Mouse (Mus musculus) urinary bladder, postnatal 25 days (tissue): ENCODE results near the gene Zfp384.

ENCODE experiments used
- DNase-seq: peaks from one replicate; pipeline ENCODE4 v3.0.0; 2022; ENCODE audit warnings: low spot score

Zfp384 gene

GRCm38 (mm10) chr6:125009129-125009180, at the start of gene Zfp384:
Gene Zfp384 (plus strand): TSS chr6:125009145.
- DNase-seq = no peak

- DNase-seq = no peak
Observed at GRCm38 (mm10) chr6:124959960-124960359, 49.0 kb upstream of the Zfp384 start.

- no peak for DNase-seq
Observed at GRCm38 (mm10) chr6:124961021-124961420, 47.9 kb upstream of the Zfp384 start.

GRCm38 (mm10) chr6:124964638-124965037, 44.3 kb upstream of the Zfp384 start:
- DNase-seq = no peak

- peak; percentile 96 for DNase-seq
Observed at GRCm38 (mm10) chr6:124965088-124965719, 43.7 kb upstream of the Zfp384 start, which contains the start of gene Cops7a. Gene Cops7a (minus strand): TSS chr6:124965538.

GRCm38 (mm10) chr6:124965747-124966146, 43.2 kb upstream of the Zfp384 start:
- DNase-seq = no peak

GRCm38 (mm10) chr6:124966466-124967118, 42.4 kb upstream of the Zfp384 start:
- DNase-seq = no peak

GRCm38 (mm10) chr6:124967766-124968165, 41.2 kb upstream of the Zfp384 start:
- DNase-seq = no peak

- no peak for DNase-seq
Observed at GRCm38 (mm10) chr6:124992241-124992640, 16.7 kb upstream of the Zfp384 start.

- DNase-seq = no peak
Observed at GRCm38 (mm10) chr6:124993365-124993764, 15.6 kb upstream of the Zfp384 start.

- DNase-seq = no peak
Observed at GRCm38 (mm10) chr6:124993876-124994275, 15.1 kb upstream of the Zfp384 start.

GRCm38 (mm10) chr6:124995246-124995645, 13.7 kb upstream of the Zfp384 start:
- DNase-seq = no peak

GRCm38 (mm10) chr6:124995831-124996403, 13.0 kb upstream of the Zfp384 start:
- DNase-seq = no peak

GRCm38 (mm10) chr6:124996551-124997501, 12.1 kb upstream of the Zfp384 start, which contains the start of gene Pianp:
Gene Pianp (plus strand): TSS chr6:124996694.
- DNase-seq = peak; percentile 85

GRCm38 (mm10) chr6:124998066-124998465, 10.9 kb upstream of the Zfp384 start:
- DNase-seq = no peak

- DNase-seq = no peak
Observed at GRCm38 (mm10) chr6:124999091-124999490, 9.9 kb upstream of the Zfp384 start.

GRCm38 (mm10) chr6:124999546-124999945, 9.4 kb upstream of the Zfp384 start:
- no peak for DNase-seq

GRCm38 (mm10) chr6:125003706-125004105, 5.2 kb upstream of the Zfp384 start:
- DNase-seq = no peak

GRCm38 (mm10) chr6:125005086-125005485, 3.9 kb upstream of the Zfp384 start:
- DNase-seq = no peak

- no peak for DNase-seq
Observed at GRCm38 (mm10) chr6:125008060-125008459, 885 bp upstream of the Zfp384 start.

GRCm38 (mm10) chr6:125008586-125009128, 288 bp upstream of the Zfp384 start:
- peak; percentile 91 for DNase-seq
